Mouse (Mus musculus): Measurements from ENCODE around the gene Timm17a. TPM values are rescaled to one million over a fixed set of nuclear protein-coding genes. Genes with fewer than 3 reads are reported as not detected.

The Timm17a gene
- total RNA-seq (2022): 100 to 1,000 TPM; 169 to 204 (median 197) TPM

DNA sequence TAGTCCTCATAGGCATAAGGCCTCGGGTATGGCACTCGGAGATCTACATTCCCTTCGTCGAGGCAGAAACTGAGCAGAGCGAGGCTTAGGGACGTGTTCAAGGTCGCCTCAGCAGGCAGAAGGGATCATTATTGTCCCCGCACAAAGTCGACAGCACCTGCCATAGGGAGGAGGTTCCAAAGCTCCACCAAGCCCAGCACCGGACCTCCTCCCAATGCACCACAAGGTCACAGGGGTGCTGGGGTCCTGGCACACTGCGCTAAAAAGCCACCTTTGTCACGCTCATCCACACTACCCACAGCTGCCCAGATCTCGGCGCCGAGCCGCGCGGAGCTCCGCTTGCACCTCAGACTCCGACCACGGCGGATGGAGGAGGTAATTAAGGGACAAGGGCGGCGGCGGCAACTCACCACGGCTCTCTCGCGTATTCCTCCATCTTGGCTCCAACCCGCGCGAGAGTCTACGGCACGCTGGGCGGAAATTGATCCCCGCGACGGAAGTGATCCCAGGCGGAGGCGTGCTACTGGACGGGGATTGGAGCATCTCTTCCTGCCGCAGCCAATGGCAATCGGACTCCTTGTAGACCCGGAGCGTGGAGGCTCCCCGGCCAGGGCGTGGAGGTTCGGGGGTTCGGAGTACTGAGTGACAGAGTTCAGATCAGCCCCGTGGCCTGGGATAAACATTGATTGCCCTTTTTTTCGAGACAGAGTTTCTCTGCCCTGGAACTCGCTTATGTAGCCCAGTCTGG is at the start of gene Timm17a:
TSS of gene Timm17a (minus strand) at position 495 of the 748 bp plus-strand sequence.
- DNase-seq: peak; percentile 91

- no peak for DNase-seq
Measured at GRCm38 (mm10) chr1:135362115-135362514, 48.5 kb upstream of the Timm17a start.

GRCm38 (mm10) chr1:135361491-135361890 is 47.9 kb upstream of the Timm17a start:
- DNase-seq: no peak

DNA sequence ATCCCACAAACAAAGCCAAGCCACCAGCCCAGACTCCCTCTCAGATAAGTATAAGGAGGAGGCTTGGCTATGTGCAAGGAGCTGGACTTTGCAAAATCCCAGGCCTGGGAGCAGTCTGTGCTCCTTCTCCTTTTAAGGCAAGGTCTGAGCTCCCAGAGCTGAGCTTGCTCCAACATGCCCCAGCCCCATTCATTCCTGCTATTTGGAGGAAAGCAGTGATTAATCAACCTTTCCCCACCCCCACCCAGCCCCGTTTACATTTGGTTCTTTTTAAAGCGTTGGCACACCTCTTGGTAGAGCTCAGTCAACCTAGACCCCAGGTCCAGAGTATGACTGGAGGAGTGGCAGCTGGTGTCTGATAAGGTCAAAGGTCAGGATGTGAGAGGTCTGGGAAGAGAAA is 45.5 kb upstream of the Timm17a start:
- DNase-seq: no peak

- no peak for DNase-seq
Measured at GRCm38 (mm10) chr1:135351953-135352352, 38.4 kb upstream of the Timm17a start.

GRCm38 (mm10) chr1:135347498-135348169 is 34.1 kb upstream of the Timm17a start:
- peak; percentile 56 for DNase-seq

DNA sequence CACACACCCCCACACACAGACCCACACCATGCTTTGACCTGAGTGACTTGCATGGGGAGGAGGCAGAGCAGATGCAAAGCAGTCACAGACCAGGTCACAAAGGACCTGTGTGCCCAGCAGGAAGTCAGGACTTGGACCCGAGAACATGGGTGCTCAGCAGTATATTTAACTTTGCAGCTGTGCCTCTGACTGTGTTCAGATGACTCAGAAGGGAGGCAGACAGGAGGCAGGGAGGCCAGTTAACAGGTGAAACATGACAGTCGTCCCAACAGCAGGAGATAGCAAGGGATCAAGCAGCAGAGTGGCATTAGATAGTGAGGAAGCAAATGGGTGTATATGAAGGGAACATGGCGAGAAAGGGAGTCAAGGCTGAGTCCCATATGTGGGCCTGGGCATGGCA is 33.3 kb upstream of the Timm17a start:
- no peak for DNase-seq

DNA sequence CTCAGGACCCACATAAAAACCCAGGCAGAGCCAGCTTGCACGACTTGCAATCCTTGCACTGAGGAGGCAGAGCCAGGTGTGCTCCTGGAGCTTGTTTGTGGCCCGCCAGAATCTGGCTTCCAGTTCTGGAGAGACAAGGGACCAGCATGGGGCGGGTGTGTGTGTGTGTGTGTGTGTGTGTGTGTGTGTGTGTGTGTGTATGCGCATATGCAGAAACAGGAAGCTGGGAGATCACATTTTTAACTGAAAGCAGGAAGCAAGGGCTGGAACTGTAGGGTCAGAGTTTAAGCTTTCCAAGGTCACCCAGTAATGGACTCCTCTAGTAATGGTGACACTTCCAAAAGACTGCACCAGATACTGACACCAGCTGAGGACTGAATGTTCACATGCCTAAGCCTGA is 30.4 kb upstream of the Timm17a start:
- no peak for DNase-seq

DNA sequence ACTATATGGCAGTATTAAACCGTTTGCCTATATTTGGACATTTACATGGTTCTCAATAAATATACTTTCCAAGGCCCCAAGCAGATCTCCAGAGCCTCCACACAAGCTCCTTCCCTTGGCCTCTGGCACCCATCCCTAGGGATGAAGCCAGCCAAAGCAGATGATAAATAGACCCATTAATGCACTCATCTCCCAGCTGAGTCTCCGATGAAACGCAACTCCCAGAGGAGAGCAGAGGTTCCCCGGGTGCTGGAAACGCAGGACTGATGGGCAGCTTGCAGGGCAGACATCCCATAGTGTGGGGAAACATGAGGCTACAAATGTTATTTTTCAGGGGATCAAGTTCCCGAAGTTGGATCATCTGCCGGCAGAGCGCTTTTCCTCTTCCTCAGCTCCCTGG is 28.4 kb upstream of the Timm17a start:
- no peak for DNase-seq

- DNase-seq: no peak
Measured at GRCm38 (mm10) chr1:135330578-135330977, 17.0 kb upstream of the Timm17a start.

DNA sequence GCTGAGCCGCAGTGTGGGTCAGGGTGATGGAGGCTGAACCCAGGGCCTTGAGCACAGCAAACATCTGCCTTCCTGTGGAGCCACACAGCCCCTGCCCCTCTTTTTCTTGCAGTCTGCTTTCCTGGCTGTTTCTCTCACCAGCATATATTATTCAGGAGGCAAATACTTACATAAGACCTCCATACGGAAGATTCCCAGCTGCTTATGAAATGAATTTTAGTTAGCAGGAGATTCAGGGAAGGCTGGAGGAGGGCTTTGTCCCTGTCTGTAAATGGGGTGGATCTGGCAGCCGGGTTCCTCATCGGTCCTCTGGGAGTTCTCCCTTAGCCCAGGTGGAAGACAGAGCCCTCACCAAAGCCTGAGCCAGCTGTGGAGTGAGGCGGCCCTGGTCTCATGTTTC is 14.8 kb upstream of the Timm17a start:
- DNase-seq: no peak

GRCm38 (mm10) chr1:135325934-135326333 is 12.4 kb upstream of the Timm17a start:
- DNase-seq: no peak

DNA sequence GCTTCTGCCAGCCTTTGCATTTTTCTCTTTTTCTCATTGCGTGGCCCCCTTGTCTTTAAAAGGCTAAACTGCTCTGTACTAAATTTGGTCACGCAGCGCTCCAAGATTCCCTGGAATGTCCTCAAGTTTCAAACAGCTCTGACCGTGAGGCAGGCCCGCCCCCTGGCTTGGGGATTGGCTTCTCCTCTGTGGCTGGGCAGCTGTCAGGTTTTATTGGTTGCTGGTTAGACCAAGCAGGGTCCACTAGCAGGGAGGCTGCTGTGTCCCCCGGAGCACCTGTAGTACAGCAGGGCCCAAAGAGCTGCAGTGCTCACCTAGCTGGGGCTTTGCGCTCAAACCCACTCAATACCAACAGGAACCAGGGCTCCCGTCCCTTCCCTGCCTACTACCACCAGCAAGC is 11.0 kb upstream of the Timm17a start, which contains the start of gene Lmod1:
TSS of gene Lmod1 (plus strand) at position 237 of the 400 bp plus-strand sequence.
- no peak for DNase-seq

DNA sequence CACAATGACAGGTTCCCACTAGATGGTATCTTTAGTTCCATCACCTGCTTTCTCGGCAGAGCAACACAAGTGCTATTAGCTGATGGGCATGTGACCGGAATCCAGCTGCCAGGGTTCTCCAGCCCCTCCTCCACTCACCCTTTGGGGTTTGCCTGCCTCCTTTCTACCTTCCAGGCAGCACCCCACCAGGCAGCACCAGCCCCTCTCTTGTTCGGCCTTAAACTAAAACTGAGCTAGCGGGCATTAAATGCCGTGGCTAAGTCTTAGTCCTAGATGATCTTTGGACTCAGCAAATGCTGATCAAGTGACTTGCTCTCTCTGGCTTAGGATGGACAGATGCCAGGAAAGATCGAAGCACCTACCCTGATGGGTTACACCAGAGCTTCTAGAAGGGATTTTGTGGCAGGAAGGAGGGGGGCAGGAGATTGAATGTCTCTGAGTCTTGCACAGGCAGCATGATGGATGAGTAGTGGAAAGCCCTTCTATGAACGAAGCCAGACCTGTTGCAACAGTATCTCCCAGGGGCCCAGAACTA is 9.9 kb upstream of the Timm17a start:
- no peak for DNase-seq

DNA sequence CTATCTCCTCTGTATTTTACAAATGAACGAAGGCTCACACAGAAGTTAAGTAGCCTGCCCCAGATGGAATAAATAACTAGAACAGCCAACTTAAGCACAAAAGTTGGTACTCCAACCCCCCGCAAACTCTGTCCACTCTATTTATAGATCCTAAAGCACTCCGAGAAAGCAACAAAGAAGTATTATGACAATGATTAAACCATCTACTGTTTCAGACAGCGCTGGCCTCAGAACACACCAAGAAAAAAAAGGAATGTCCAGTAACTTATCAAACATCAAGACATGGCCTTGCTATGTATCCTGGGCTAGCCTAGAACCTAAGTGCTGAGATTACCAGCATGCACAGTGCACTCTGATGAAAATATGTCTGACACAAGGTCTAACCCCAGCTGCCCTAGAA is 1.4 kb downstream of the Timm17a start:
- no peak for DNase-seq

GRCm38 (mm10) chr1:135311356-135311755 is 2.2 kb downstream of the Timm17a start:
- DNase-seq: no peak

DNA sequence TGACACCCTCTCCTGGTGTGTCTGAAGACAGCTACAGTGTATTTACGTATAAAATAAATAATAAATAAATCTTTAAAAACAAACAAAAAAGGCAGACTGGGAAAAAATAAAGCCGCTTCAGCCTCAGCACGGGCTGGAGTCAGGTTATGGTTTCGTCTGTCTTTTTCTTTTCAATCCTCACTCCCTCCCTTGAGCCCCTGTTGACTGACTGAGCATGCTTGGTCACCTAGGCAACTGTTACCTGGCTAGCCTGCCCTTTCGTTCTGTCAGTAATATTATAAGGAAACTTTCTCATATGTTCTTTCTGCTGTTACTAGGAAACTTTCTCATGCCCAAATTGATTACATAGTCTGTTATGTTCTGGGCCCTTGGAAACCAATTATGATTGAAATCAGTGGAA is 22.7 kb downstream of the Timm17a start:
- no peak for DNase-seq

DNA sequence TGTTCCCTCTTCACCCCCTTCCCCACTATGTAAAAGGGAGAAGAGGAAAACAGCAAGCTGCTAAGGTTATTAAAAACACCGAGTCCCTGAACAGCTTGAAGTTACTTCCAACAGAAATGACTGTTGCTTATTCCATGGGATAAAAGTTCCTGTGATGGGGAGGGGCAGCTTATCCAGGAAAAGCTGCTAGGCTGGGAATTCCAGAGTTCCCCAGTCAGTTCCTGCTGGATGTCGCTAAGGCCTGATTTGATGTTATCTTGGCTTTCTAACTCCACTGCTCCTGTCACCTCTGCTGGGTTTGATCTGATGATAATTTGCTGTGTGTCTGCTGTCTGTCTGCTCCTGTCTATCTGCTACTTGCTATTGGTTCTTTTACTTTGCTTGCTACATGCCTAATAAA is 27.3 kb downstream of the Timm17a start:
- no peak for DNase-seq

DNA sequence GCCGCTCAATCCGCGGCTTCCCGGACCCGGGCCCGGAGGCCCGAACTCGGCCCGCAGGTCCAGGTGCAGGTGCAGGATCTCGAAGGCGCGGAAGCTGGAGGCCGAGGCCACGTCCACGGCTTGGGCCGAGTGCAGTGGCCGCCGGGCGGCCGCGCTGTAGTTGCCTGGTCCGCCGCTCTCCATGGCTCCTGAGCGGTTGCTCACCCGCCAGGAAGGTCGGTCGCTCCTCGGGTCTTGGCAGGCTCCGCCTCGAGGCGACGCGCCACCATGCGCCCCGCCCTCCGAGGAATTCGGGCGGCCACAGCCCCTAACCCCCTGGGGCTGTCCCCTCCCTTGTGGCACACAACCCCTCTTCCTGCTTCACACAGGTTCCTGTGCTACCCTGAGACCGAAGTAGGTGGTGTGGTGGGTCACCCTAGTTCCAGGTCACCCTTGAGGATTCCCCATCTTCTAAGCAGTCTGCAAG is 29.7 kb downstream of the Timm17a start, which contains the start of gene Rnpep:
TSS of gene Rnpep (minus strand) at position 259 of the 466 bp plus-strand sequence.
- peak; percentile 60 for DNase-seq

DNA sequence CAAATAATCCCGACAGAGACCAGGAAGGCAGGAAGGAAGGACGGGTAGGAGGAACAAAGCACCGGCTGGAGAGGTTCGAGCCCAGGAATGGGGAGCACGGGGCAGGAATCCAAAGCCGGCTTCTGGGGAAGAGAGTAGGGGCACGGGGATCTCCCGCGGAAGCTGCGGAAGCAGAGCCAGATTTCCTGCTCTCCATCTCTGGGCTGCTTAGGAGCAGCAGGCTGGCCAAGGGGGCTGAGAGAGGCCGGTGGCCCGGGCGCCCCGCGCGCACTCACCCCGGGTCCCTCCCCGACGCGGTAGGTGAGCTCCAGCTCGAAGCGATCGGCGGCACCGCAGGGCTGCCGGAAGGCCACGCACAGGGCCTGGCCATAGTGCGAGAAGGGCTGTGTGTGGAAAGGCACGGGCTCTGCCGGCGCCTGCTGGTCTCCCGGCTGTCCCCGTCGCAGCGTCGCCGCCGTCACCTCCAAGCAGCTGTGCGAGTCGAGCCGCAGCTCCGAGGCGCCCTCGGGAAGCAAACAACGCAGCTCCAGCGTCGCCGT is 30.2 kb downstream of the Timm17a start:
- DNase-seq: no peak

- DNase-seq: no peak
Measured at GRCm38 (mm10) chr1:135282536-135283286, 30.9 kb downstream of the Timm17a start.

DNA sequence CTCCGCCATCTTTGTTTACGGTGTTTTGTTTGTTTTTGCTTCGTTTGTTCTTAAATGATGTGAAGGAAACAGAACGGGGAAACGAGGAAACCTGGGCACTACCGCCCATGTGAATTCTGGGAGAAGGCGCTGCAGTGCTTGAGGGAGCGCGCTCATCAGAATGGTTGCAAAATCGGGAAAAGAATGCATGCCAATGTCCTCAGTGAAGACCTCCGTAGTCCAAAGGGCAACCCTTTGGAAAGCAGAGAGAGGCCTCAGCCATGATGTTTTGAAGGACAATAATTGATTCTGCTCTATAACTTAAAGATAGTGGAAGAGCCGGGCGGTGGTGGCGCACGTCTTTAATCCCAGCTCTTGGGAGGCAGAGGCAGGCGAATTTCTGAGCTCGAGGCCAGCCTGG is 31.7 kb downstream of the Timm17a start:
- no peak for DNase-seq

DNA sequence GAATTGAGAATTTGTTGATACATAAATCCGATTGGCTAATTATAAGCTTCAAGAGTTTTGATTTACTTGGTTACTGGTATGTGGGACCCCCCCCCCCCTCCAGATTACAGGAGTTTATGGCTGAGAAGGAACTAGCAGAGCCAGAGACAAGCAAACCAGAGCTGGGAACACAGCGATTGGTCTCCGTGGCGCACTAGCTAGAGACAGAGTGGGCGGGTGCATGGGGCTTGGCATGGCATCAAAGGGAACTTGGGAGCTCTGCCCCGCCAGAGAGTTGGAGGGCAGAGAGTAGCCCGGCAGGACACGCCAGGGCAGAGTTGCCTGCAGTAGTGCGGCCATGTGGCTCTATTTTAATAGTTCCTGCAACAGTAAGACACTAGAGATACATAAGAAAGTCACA is 32.9 kb downstream of the Timm17a start:
- peak; percentile 82 for DNase-seq
